Mouse (Mus musculus): ENCODE data around the gene Gm21962. TPM values are rescaled to one million over a fixed set of nuclear protein-coding genes. Genes with fewer than 3 reads are reported as not detected.

Gene Gm21962
- not detected in 2 replicates for polyA plus RNA-seq (2012; rRNA removed; ENCODE audit: low replicate concordance)

GRCm38 (mm10) chr3:137671224-137671623, at the start of gene Gm21962:
TSS of gene Gm21962 (plus strand) at chr3:137671524.

Other genes with a start within 250 kb of the Gm21962 start
- gene Ddit4l, start 49.9 kb upstream of the Gm21962 start, polyA plus RNA-seq (2012; rRNA removed; ENCODE audit: low replicate concordance): 0.42 and 54.3 TPM in 2 replicates
- 237 and 429 TPM in 2 replicates for gene H2afz, start 193.0 kb downstream of the Gm21962 start, polyA plus RNA-seq (2012; rRNA removed; ENCODE audit: low replicate concordance)
- gene Dnajb14, start 196.2 kb downstream of the Gm21962 start, polyA plus RNA-seq (2012; rRNA removed; ENCODE audit: low replicate concordance): 3.8 and 8.0 TPM in 2 replicates
- gene Lamtor3, start 247.0 kb downstream of the Gm21962 start, polyA plus RNA-seq (2012; rRNA removed; ENCODE audit: low replicate concordance): 16.8 and 33.8 TPM in 2 replicates